Mouse (Mus musculus) forebrain, embryonic 11.5 days (tissue): ENCODE measurements around the gene Dgat2. TPM values are rescaled to one million over a fixed set of nuclear protein-coding genes. Genes with fewer than 3 reads are reported as not detected.
A peak's percentile ranks its signal among the peaks of the same experiment; 100 is the strongest.

Source experiments
- ATAC-seq: fragments of 200-750 bp; cut with Nextera tagmentation; replicated peaks from 2 replicates; pipeline ENCODE4 v1.8.0; 2017; ENCODE audit warnings: moderate TSS enrichment; ENCODE audit not compliant: low FRiP score
- DNase-seq: peaks from one replicate; pipeline ENCODE4 v3.0.0-alpha.2; 2017; ENCODE audit warnings: low spot score
- H3K27ac ChIP-seq: fragments of 300-500 bp; sonication (generic); 2 replicates; pipeline ENCODE4 v1.5.1; 2014; ENCODE audit warnings: low read depth, low read length
- H3K27me3 ChIP-seq: fragments of 300-500 bp; sonication (generic); 2 replicates; pipeline ENCODE4 v1.6.1; 2014; ENCODE audit warnings: mild to moderate bottlenecking, low read length, mixed read lengths; ENCODE audit not compliant: control insufficient read depth, insufficient read depth
- H3K36me3 ChIP-seq: fragments of 300-500 bp; sonication (generic); 2 replicates; pipeline ENCODE4 v1.6.1; 2014; ENCODE audit warnings: mild to moderate bottlenecking, low read length, moderate library complexity, mixed read lengths; ENCODE audit not compliant: control insufficient read depth, insufficient read depth
- H3K4me1 ChIP-seq: fragments of 300-500 bp; sonication (generic); replicated peaks from 2 replicates; pipeline ENCODE4 v1.6.1; 2014; ENCODE audit warnings: low read length, mixed read lengths; ENCODE audit not compliant: control insufficient read depth, insufficient read depth
- H3K4me2 ChIP-seq: fragments of 300-500 bp; sonication (generic); 2 replicates; pipeline ENCODE4 v1.6.1; 2014; ENCODE audit warnings: low read depth, mild to moderate bottlenecking, low read length, moderate library complexity, mixed read lengths; ENCODE audit not compliant: severe bottlenecking
- H3K4me3 ChIP-seq: fragments of 300-500 bp; sonication (generic); 2 replicates; pipeline ENCODE4 v1.5.1; 2014; ENCODE audit warnings: low read depth, low read length
- H3K9ac ChIP-seq: fragments of 300-500 bp; sonication (generic); 2 replicates; pipeline ENCODE4 v1.6.1; 2014; ENCODE audit warnings: low read length
- H3K9me3 ChIP-seq: fragments of 300-500 bp; sonication (generic); 2 replicates; pipeline ENCODE4 v1.6.1; 2016; ENCODE audit warnings: low read length, mixed read lengths; ENCODE audit not compliant: control insufficient read depth
- WGBS: fragments of 180-500 bp; shearing (Covaris S2); extraction: QIAGEN DNeasy Blood & Tissue Kit; methylation state at CpG from one replicate; pipeline ENCODE4 v1.1.7; 2014; 5-methylcytosine and 5-hydroxymethylcytosine counted together
- polyA plus RNA-seq: library from polyadenylated mRNA; unstranded; fragments of >200 nt; fragmentation: Nextera tagmentation; extraction: Ambion mirVana; gene quantifications from 2 replicates; pipeline ENCODE4 v1.2.1, GENCODE M21; 2014

Gene Dgat2
- polyA plus RNA-seq, 1 experiment from 2014 or later, result 9.2 TPM

DNA sequence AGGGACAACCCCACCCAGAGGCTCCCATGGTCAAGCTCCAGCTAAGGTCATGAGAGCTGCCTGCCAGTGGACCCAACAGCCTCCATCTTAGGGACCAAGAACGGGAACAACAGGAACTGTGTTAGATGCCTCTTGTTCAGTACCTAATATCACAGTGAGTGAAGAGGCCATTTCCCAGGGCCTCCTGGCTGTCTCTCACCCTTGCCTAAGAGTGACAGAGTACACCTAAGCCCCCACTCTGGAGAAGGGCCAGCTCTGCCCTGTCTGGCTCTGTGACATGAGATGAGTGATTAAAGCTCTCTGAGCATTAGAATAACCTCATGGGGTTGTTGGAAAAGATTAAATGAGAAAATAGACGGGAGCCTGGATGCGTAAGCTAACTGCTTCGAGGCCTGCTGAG is 8.5 kb downstream of the Dgat2 start:
- ATAC-seq (no peak), DNase-seq (no peak)
- Histone ChIP-seq H3K9me3 (no peaks in the 10 kb centered on the region), H3K27ac (no peak overlapping the region), H3K4me3 (no peak overlapping the region), H3K36me3 (no peaks in the 10 kb centered on the region), H3K9ac (no peak overlapping the region), H3K4me1 (no peaks in the 10 kb centered on the region), H3K27me3 (no peaks in the 10 kb centered on the region), H3K4me2 (no peak overlapping the region)
- 91% methylated on average over 4 of the region's 4 CpGs for WGBS

DNA sequence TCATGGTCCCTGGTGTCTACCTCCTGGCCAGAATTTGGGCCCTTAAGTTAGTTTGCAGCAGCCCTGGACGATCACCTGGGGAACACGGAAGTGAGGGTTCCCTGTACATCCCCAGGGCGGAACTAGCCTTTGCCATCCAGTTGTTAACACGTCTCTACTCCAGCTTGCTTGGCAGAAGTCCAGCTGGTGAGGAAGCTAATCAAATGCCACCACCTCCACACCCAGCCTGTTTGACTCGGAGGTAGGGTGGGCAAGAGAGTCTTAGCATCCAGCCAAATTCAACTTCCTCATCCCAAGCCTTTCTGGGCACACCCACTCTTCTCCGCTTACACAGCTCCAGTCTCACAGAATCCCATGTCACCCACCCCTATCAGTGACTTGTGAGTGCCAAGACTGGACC is 9.6 kb downstream of the Dgat2 start:
- Histone ChIP-seq H3K9me3 (no peaks in the 10 kb centered on the region), H3K27me3 (no peaks in the 10 kb centered on the region), H3K4me1 (no peaks in the 10 kb centered on the region), H3K4me2 (no peak overlapping the region), H3K9ac (no peak overlapping the region), H3K27ac (no peak overlapping the region), H3K4me3 (no peak overlapping the region), H3K36me3 (no peaks in the 10 kb centered on the region)
- WGBS, result 92% methylated on average over 6 of the region's 6 CpGs
- no peak for ATAC-seq
- DNase-seq, result no peak

DNA sequence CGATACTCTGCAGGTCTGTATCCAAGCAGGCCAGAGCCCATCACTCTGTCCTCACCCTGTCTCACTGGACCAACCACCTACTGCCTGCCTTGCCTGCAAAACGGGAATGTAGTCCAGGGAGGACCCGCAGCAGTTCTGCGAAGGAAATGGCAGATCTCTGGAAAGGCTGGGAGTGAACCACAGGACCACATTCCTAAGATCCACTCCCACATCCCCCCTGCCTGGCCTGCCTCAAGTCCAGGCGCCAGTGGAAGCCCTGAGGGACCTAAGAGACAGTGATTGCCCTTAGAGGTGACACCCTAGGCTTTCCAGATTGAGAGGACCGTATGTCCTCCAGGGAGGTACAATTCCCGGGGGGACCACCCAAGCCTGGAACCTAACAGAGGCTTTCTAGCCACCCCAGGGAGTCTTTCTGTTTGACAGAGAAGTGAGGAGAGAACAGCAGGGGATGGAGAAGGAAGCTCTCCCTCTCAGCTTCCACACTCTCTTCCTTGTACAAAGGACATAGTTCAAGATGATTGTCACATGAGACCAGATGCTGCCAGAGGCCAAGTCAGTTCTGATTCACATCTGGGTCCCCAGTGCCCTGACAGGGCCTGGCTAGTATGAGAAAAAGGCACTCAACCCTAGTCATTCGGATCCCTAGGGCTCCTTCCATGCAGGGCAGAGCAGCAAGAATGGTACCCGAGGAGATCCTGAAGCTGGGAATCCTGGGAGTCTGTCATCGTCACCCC is 10.6 kb downstream of the Dgat2 start:
- DNase-seq (peak; percentile 31), ATAC-seq (no peak)
- Histone ChIP-seq H3K36me3 (no peaks in the 10 kb centered on the region), H3K4me1 (no peaks in the 10 kb centered on the region), H3K9ac (no peak overlapping the region), H3K4me3 (no peak overlapping the region), H3K4me2 (no peak overlapping the region), H3K9me3 (no peaks in the 10 kb centered on the region), H3K27ac (no peak overlapping the region), H3K27me3 (no peaks in the 10 kb centered on the region)
- 73% methylated on average over 10 of the region's 10 CpGs for WGBS

DNA sequence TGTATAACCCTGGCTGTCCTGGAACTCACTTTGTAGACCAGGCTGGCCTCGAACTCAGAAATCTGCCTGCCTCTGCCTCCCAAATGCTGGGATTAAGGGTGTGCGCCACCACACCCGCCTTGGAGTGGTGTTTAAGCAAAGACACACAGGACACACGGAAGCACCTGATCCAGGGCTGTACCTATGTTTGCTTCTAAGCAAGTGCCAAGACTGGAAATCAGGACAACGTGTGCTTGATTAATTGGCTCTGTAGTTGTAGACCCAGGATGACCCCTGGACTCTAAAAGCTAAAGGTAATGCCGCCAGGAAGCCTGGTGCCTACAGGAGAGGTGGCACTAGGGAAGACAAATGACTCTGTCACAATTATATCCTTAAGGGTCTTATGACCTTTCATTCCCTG is 12.0 kb downstream of the Dgat2 start:
- Histone ChIP-seq H3K27ac (no peak overlapping the region), H3K4me2 (no peak overlapping the region), H3K36me3 (no peaks in the 10 kb centered on the region), H3K9me3 (no peaks in the 10 kb centered on the region), H3K27me3 (no peaks in the 10 kb centered on the region), H3K4me3 (no peak overlapping the region), H3K9ac (no peak overlapping the region), H3K4me1 (no peaks in the 10 kb centered on the region)
- ATAC-seq, result no peak
- DNase-seq, result no peak
- WGBS, result 89% methylated on average over 6 of the region's 6 CpGs

DNA sequence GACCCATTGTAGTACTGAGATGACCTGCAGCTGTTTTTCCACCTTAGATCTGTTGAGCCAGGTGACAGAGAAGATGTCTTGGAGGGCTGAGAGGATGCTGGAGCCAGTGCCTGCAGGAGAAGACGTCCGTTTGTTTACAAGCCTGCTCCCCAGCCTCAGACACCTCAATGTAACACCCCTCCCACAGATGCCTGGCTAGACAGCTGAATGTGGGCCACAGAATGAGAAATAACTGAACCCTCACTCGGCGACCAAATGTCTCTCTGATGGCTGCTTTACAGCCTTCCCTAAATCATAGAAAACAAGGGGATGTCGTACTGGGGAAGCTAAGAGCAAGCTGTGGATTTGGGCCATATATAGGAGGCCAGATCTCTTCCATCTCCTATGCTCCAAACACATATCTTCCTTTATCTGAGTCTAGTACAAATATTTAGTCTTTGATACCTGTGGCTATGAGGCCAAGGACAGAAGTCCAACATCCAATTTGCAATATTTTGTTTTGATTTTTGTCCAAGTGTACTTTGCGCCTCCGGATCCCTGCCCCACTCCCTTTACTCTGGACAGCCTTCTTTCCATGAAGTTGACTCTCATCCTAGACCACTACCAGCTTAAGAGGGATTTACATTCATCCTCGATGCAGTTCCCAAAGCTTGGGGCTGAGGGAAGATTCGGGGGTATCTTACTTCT is 12.7 kb downstream of the Dgat2 start:
- H3K9me3 ChIP-seq, result no peaks in the 10 kb centered on the region
- 90% methylated on average over 9 of the region's 9 CpGs for WGBS
- ATAC-seq, result no peak

DNA sequence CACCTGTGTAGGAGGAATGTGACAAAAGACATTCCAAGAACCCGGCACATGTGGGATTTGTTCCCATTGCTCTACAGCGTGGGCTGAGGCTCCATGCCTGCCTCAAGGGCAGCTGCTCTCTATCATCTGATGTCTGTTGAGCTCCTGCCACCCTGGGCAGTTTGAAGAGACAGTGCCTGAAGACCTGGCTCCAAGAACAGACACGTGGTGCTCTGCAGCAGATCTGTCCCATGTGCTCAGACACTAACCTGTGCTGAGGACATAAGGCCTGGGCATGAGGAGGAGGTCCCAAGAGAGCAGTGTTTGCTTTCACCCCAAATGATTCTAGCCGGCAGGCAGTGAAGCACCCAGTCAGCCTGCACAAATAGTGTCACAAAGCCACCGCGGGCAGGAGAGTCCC is 13.8 kb downstream of the Dgat2 start:
- H3K27ac ChIP-seq, result no peak overlapping the region
- no peaks in the 10 kb centered on the region for H3K4me1 ChIP-seq
- H3K9ac ChIP-seq, result no peak overlapping the region
- H3K4me2 ChIP-seq, result no peak overlapping the region
- H3K36me3 ChIP-seq, result no peaks in the 10 kb centered on the region
- DNase-seq (no peak), ATAC-seq (no peak)
- no peak overlapping the region for H3K4me3 ChIP-seq
- H3K9me3 ChIP-seq, result no peaks in the 10 kb centered on the region
- WGBS, result 84% methylated on average over 6 of the region's 6 CpGs
- H3K27me3 ChIP-seq, result no peaks in the 10 kb centered on the region

More for the DNA sequence above, 12.7 kb downstream of the Dgat2 start:
- no peak overlapping the region for H3K4me3 ChIP-seq
- H3K4me2 ChIP-seq, result no peak overlapping the region
- H3K27ac ChIP-seq, result no peak overlapping the region
- H3K27me3 ChIP-seq, result no peaks in the 10 kb centered on the region
- H3K36me3 ChIP-seq, result no peaks in the 10 kb centered on the region
- DNase-seq, result no peak
- no peaks in the 10 kb centered on the region for H3K4me1 ChIP-seq
- no peak overlapping the region for H3K9ac ChIP-seq

DNA sequence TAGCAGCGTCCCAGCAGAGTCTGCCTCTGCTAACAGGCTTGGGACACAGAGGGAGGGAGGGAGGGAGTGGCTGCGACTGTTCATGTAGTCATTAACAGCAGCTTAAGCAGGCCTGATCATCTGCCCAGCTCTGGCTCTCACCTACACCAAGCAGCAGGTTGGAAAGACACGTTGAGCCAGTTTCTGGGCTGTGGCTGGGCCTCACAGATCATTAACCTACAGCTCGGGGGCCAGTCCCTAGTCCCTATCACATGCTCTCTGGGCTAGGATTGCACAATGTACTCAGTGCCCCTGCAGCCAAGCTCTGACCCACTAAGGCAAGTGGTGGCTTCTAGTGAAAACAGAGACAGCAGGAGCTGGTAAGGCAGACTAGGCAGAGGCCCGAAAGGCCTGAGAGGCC is 14.6 kb downstream of the Dgat2 start:
- no peak for DNase-seq
- Histone ChIP-seq H3K27me3 (no peaks in the 10 kb centered on the region), H3K27ac (no peak overlapping the region), H3K4me2 (no peak overlapping the region), H3K36me3 (no peaks in the 10 kb centered on the region), H3K9me3 (no peaks in the 10 kb centered on the region), H3K4me3 (no peak overlapping the region), H3K9ac (no peak overlapping the region), H3K4me1 (no peaks in the 10 kb centered on the region)
- WGBS, result 58% methylated on average over 5 of the region's 5 CpGs
- no peak for ATAC-seq

DNA sequence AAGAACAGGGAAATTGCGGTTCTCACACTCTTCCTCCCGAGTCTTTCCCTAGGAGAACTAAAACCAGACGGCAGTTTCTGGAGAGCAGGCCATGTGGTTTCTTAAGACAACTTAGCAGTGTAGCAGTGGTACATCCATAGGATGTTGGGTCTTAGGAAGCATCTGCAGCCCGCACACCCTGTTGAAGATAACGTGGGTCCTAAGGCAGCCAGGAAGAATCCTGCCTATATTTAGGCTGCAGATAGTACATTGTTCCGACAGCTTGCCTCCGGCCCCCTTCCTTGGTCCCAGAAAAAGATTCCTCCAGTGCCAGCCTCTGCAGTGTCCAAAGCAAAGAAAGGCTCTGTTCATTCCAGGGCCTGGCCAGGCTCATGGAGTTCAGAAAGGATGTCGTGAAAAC is 16.4 kb downstream of the Dgat2 start:
- Histone ChIP-seq H3K36me3 (no peaks in the 10 kb centered on the region), H3K4me2 (no peak overlapping the region), H3K4me1 (no peaks in the 10 kb centered on the region), H3K27me3 (no peaks in the 10 kb centered on the region), H3K9ac (no peak overlapping the region), H3K4me3 (no peak overlapping the region), H3K9me3 (no peaks in the 10 kb centered on the region), H3K27ac (no peak overlapping the region)
- DNase-seq, result no peak
- no peak for ATAC-seq
- 91% methylated on average over 8 of the region's 8 CpGs for WGBS
